Mouse (Mus musculus) spleen, postnatal 4 days (tissue): Measurements from ENCODE around the gene Oprl1.

ENCODE experiments used
- DNase-seq, 2 experiments: peaks; one replicate each; pipeline ENCODE4 v3.0.0; 2022; ENCODE audit warnings: low spot score in 2 of 2

The Oprl1 gene

DNA sequence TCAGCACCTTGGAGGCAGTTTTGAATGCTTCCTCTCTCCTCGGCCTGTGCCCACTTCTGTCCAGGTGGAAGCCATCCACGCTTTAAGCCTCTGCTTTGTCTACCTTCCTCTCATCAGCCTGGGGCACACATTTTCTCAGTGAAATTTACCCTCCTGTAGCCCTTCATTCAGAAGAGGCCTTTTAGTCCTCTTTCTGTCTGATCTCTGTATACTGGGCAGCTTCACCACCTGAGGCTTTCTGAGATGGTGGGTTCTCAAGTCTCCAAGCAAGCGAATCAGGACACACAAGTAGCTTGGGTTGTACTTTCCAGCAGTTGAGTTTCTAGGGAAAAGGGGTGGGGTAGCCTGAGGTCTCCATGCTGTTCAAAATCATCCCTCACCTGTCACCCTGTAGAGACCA, 22.5 kb upstream of the Oprl1 start:
- peak in 1 of 2 experiments; percentile 11 for DNase-seq

DNA sequence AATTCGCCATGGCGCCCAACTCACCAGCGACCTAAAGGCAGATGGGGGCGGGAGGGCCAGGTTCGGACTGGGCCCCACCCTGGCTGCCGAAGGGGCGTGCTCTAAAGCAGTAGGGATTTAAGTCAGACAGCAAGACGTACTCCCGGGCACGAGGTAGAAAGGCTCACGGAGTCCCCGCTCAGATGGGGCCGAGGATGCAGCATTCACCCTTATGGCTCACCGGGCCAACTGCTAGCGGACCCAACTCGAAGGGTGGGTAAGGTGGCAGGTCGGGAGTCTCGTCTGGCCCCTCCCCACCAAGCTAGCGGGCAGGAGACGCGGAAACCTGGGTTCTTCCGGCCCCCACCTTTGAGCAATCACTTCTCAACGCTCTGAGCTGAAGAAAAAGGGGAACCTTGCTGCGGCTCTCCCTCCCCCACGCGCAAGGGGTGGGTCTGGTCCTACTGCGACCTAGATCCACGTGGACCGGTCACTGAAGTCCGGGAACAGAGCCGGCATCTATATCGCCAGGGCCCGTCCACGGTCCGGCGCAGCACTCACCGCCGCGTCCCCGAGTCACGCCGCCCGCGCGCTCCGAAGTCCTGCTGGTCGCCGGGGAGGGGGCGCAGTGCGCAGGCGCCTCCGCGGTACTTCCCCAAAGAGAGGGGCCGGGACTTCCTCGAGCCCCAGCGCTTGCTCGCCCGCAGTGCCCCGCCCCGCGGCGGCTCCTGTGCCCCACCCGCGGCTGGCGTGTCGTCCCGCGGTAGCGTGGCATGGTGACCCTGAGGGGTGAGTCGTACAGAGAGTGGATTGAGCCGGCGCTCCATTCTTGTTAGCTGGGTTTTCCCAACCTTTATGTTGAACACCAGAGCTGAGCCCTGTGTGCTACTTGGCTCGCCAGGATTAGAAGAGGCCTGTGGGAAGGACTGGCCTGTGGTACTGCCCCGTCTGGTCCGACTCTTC, 21.2 kb upstream of the Oprl1 start, which contains the start of gene Rgs19:
TSS of gene Rgs19 (minus strand) at position 639 of the 942 bp plus-strand sequence.
- peak; percentile 79 to 89 for DNase-seq

DNA sequence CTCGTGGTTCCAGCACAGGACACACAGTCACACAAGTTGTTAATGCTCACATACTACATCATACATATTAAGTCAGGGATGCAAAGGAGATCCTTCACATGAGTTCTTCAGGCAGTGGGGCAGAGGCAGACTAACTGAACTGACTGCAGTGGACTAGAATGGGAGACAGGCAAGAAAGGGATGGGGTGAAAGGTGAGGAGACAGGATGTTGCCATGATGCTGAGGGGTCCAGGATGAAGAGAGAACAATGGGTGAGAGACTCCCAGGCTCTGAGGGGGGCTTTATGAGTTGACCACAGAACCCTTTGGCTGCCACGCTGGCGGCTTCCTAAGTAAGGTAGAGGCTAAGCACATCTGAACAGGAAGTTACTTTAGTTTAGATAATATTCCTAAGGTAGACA, 20.2 kb upstream of the Oprl1 start:
- DNase-seq, result peak; percentile 8 to 52

DNA sequence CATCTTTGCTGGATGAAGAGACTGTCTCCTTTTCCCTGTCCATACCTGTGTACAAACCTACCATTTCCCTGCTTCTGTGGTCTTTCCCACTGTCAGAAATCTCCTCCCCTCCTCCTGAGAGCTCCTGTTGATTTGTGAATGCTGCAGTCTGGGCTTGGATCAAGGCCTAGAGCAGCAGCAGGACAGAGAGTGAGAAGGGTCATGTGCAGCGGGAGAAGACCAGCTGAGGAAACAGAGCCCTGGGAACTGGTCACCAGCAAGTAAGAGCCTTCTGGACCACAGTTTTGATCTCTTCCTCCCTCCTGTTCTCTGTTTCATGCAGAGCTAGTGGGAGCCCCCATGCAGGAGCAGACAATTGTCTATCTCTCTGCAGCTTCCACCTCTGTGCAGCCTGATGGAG, 19.0 kb upstream of the Oprl1 start:
- peak in 1 of 2 experiments; percentile 50 for DNase-seq

DNA sequence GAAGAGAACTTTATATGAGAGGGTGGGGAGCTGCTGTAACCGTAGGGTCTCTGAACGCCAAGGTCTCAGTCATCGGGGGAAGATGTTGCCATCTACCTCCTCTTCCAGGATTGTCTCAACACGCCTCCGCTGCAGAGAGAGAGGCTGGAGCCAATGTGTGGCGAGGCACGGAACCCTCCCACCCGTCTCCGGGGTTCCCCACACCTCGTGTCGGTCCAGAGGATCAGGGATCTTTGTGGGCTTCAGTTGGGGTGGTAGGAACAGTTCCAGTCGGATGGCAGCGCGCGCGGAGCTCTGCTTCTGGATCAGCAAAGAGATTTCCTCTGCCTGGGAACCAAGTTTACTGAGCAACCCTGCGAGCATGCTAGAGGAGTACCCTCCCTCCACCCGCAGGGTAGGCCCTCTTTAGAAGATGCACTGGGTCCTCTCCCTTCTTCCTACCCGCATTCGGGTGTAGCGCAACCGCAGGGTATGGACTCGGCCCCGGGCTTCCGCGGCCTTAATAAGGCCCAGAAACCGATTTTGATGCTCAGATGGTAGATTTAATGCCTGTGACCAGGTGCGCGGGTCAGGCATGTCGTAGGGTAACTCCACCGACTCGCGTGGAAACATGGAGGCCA, 17.9 kb upstream of the Oprl1 start:
- no peak for DNase-seq

DNA sequence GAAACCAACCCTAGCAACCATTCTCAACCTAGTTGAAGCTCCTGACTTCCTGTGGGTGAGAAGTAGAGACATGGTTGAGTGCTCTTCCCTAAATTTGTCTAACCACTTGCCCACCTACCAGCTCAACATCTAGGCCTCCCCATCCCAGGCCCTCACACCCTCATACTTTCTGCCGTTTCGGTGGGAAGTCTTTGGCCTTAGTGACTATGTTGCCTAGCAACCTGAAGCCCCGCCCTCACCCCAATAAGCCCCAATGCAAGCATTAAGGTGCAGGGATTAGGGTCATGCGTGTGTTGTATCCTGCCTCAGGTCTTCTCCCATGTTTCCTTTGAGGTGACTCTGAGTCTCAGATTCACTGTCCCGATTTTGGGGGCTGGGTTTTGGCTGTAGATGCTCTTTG, 16.6 kb upstream of the Oprl1 start, which contains the start of gene Lkaaear1:
TSS of gene Lkaaear1 (minus strand) at position 202 of the 400 bp plus-strand sequence.
- no peak for DNase-seq

DNA sequence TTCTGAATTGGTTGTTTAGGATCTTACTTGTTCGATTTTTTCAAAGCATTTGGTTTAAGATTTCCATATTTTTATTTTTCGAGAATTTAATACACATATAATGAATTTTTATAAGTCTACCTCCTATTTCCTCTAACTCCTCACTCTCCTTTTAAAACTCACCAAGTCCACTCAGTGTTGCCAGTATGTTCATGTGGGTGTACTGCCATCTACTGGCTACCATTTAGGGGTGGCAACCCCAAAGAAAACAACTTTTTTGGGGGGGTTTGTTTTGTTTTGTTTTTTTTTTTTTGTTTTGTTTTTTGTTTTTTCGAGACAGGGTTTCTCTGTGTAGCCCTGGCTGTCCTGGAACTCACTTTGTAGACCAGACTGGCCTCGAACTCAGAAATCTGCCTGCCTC, 8.1 kb upstream of the Oprl1 start:
- DNase-seq, result no peak

DNA sequence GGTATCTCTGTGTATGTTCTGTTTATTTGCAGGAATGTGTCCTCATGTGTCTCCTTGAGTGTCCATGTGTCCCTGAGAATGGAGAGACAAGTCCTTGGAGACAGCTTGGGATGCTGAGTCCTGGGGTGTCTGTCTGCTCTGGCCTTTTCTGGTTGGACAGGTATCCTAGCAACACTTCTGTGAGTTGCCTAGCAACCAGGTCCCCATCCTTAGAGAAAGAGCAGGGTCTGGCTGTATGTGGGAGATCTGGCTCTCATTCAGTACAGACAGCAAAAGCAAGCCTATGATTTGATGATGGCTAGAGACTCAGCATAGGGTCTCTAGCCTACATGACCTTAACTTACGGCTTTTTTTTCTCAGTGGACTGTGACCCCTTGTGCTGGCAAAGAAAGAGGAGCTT, 1.1 kb upstream of the Oprl1 start:
- no peak for DNase-seq

DNA sequence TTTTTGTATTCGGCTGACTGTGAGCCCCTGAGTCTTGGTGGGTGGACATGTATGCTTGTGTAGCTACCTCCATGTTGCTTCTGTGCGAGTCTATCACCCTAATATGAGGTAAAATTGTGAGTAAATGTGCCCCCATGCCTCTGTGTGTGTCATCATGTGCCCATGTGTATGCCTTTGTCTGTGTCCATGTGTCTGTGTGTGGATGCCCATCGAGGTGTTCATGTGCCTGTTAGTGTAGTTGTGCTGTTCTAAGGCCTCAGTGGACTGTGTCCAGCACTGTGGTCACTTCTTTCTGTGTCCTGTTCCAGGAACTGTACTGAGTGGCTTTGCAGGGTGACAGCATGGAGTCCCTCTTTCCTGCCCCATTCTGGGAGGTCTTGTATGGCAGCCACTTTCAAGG, 566 bp downstream of the Oprl1 start:
- DNase-seq, result no peak

DNA sequence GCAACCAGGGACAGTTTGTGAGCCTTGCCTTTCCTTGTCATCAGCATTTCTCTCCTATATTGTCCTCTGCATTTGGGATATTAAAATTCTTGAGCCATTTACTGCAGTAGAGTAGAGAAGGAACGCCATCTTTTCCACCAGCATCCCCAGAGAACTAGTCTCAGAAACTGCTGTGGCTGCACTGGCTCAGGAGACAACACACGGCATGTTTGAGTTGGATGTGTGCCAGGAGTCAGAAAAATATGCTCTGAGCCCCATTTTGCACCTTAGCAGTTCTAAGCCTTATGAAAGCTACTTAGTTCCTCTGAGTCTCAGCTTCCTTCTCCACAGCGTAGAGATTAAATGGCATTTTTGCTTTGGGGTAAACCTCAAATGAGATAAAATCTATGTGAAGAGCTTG, 2.2 kb downstream of the Oprl1 start:
- DNase-seq, result no peak

DNA sequence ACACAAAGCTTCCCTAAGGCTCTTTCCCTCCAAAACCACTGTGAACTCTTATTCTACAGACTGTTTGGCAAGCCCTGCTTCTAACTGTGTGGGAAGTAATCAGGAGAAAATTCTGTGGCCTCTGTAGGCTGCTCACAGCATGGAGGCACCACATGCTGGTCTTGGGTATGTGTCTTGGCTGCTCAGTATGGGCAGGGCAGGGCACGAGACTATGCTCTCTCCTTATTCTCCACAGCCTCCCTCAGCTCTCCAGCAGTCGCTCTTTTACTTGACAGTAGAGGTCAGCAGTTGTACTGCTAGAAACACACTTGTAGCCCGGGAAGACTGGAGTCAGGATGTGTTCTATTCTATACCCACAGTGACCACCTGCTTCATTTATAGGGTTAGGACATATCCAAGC, 5.2 kb downstream of the Oprl1 start:
- DNase-seq, result no peak

DNA sequence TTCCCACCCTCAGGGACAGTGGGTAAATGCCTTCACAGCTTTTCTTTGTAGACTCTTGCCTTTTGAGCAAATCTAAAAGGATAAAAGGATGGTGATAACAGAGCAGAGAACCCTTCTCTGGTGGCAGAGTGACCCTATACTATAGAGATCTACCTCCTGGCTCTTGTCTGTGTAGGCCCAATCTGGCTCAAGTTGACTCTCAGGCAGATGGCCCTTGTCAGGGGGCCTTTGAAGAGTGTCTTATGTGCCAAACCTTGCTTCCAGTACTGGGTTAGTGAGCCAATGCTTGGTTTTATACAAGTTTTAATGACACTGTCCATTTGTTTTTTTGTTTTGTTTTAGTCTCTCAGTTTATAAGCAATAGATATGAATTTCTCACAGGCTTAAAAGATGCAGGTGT, 6.4 kb downstream of the Oprl1 start:
- no peak for DNase-seq

DNA sequence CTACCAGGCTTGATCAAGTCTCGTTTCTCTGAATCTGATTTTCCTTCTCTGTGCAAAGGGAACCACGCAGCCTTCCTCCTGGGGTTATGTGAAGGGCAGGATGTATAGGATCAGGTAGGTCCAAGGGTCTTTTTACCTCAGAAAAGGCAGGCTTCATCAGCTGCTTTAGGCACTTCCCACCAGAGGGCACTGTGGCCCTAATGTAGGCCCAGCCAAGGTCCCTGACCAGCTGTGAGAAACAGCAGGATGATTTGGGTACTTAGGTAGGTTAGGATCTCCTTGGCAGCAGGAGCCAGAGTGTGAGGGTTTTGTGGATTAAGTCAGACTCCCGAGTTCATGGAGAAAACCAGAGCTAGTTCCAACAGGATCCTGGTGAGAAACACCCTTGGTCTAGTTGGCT, 7.4 kb downstream of the Oprl1 start:
- no peak for DNase-seq

DNA sequence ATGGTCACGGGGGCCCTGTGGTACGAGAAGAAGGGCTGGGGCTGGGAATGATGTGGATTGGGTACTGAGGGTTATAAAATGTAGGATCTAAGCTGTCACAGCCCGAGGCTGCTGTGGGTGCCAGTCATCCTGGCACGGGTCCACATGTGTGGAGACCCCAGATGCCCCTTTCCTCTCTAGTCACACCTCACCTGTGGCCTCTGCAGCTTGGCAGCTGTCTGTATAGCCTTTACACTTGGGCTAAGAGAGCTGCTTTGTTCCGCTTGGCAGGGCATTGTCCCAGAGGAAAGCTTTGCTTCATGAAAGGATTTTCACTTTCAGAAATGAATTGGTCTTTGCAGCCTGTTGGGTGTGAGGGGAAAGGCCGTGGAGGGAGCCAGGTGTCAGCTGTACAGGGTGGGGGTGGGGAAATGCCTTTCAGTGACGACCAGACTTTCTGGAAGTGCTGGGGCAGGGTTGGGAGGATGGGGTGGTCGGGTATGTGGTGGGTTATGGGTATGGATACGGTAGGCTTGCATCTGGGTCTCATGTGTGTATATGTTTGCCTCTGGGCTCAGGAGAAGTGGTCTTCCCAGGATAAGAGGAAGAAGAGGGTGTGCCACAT, 12.9 kb downstream of the Oprl1 start:
- no peak for DNase-seq

DNA sequence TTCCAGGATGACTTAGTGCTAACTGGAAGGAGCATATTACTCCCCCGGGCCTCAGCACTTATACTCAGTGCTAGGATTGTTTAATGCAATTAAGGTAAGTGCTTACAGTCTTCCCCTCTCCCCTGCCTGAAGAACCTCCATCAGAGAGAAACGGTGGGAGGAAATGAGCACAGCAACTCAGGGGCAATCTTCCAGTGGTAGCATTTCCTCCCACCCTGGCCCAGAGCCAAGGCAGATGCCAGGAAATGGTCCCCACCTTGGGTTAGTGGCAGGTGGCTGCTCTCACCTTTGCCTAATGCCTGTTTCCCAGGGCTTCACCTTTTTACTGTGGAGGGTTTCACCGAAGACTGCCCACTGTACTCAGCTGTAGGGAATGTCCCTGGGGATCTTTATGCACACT, 15.2 kb downstream of the Oprl1 start:
- no peak for DNase-seq

DNA sequence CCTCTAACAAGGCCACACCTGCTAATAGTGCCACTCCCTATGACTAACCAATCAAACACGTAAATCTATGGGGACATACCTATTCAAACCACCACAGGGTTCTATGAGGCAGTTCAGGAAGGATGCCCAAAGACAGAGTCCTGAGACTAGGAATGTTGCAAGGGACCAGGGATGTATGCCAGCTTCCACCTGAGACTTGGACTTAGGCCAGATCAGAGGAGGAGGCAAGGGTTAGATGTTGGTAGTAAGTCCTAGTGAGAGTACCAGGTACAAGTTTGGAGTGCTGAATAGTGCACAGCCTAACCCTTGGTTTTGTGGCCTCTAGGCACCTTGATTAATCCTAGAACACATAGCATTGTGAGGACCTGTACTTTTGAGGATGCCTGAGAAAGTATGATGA, 37.8 kb downstream of the Oprl1 start:
- no peak for DNase-seq

DNA sequence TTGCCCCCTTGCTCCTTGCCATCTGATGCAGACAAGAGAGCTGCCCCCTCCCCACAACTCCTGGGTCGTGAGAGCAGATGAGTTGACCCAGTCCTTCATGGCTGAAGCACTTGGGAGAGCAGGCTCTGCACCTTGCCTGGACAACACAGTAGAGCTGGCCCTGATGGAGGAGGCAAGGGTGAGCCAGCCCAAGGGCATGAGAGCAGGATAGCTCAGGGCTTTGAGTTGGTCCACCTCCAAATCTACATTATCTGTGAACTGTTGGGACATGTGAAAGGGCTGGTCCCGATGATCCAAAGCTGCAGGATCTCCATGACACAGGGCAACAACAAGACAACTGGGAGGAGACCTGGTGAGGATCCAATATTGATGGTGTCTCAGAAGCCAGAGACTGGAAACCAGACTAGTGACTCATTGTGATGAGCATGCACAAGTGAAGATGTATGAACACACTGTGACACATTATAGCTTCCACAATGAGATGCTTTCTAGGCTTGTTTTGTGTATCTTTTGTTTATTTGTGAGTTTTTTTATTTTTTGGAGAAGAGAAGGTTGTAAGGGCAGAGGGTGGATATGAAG, 43.4 kb downstream of the Oprl1 start:
- no peak for DNase-seq

DNA sequence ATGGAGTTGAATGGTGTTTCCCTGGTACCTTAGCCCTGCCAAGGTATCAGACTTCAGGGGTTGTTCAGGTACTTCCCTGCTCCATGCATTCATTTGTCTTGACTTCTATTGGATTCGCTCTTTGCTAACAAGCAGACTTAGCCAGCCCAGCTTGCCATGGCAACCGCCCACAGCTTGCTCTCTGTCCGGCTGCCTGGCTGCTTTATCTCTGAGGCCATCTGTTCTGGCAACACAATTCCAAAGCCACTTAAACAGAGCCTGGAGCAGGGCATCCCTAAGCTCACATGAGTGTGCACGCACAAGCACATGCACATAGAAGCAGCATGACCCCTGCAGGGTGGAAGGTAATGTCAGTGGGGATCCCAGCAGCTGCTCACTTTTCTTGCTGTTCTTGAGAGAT, 44.2 kb downstream of the Oprl1 start:
- DNase-seq, result no peak

DNA sequence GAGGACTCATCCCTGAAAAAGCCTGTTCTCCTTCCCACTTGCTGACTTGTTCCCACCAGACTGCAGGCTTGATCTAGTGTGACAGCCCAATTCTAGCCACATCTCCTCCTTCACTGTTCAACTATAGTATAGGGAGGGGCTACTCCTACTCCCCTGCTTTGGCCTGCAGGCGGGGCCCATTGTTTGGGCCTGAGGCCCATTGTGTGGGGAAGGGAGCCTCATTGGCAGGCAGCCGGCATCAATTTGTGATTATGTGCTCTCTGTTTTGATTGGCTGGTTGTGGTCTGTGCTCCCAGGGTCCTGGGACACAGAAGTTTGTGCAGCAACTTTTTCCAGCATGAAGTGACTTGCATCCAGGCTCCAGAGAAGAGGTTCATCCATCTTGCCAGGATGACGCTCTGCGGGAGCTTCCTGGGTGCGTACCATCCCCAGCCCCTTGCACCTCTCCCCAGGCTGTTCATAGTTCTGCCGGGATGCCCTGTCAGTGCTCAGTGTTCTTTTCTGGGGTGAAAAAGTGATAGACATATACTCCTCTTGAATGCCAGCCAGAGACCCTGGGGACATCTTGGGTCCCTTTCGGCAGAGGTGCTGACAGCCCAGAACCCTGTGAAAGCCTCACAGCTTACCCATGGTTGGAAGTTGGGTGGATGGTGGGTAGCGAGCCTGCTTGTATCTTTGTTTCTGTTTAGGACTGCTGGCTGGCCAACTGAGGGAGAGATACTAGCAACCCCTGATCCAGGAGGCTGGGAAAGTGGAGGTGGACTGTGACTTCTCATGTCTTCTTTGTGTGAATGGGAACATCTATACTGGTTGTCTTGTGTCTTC, 48.4 kb downstream of the Oprl1 start, which contains the start of gene Myt1:
TSS of gene Myt1 (plus strand) at position 327 of the 825 bp plus-strand sequence.
- no peak for DNase-seq

DNA sequence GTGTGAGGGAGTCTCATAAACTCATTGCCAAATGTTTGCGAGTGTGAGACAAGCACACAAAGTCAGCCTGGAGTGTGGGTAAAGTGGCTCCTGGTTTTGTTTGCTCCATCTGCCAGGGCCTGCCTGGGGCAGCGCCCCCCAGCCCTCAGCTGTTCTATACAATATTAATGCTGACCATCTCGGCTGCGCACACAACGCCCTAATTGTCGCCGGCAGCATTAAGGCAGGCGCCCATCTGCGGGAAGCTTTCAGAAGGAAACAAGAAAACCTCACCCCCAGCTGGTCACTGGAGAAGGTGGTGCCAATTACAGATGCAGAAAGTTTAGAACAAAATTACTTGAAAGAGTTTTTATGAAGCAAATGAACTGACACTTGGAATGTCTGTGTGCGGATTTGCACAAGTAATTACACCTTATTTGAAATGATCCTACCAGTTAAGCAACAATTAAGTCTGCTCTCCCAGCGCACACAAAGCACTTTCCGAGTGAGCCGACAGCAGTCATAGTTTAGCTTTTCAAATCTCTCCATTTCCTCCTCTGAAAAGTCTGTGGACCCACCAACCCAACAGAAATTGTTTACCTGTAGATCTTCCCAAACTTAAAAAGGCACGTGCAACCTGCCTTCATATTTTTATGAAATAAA, 49.2 kb downstream of the Oprl1 start:
- DNase-seq, result no peak

DNA sequence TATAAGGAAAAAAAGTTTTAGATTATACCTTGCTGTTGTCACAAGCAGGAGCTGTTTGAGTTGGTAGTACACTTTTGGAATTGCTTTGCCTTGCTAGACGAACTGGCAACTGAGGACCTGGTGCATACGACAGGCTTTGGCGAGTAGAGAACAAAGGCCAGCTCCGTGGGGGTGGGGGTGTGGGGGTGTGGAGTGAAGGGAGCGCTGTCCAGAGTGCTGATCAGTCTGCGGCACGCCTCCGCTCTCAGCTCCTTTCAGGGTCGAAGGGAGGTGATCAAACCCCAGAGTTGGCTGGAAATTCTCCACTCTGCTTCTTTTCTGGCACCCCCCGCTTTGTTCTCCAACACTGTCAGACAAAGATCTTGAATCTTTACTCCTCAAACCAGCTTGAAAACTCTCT, 49.8 kb downstream of the Oprl1 start:
- DNase-seq, result peak in 1 of 2 experiments; percentile 65
